Mouse (Mus musculus) neural tube, embryonic 11.5 days (tissue): Measurements from ENCODE around the gene Bves. TPM values are rescaled to one million over a fixed set of nuclear protein-coding genes. Genes with fewer than 3 reads are reported as not detected.
"Not testable (repeated sequence)": the region's sequence is repeated elsewhere in the genome, so short reads cannot be mapped to it uniquely, and the experiment has no call there.

Source experiments
- ATAC-seq: fragments of 200-750 bp; cut with Nextera tagmentation; 2 replicates; pipeline ENCODE4 v1.8.0; 2017; ENCODE audit warnings: moderate number of reproducible peaks, mild to moderate bottlenecking, moderate TSS enrichment, moderate library complexity; ENCODE audit not compliant: insufficient read depth, low FRiP score, low TSS enrichment
- DNase-seq: peaks from one replicate; pipeline ENCODE4 v3.0.0-alpha.2; 2015; ENCODE audit warnings: low spot score
- H3K27ac ChIP-seq: fragments of 300-500 bp; sonication (generic); 2 replicates; pipeline ENCODE4 v1.5.1; 2014; ENCODE audit warnings: low read depth, mild to moderate bottlenecking, low read length
- H3K27me3 ChIP-seq: fragments of 300-500 bp; sonication (generic); 2 replicates; pipeline ENCODE4 v1.6.1; 2014; ENCODE audit warnings: mild to moderate bottlenecking, low read length, mixed read lengths; ENCODE audit not compliant: control insufficient read depth, insufficient read depth
- H3K36me3 ChIP-seq: fragments of 300-500 bp; sonication (generic); 2 replicates; pipeline ENCODE4 v1.6.1; 2014; ENCODE audit warnings: mild to moderate bottlenecking, low read length, moderate library complexity, mixed read lengths; ENCODE audit not compliant: control insufficient read depth, insufficient read depth
- H3K4me1 ChIP-seq: fragments of 300-500 bp; sonication (generic); 2 replicates; pipeline ENCODE4 v1.6.1; 2014; ENCODE audit warnings: low read length, mixed read lengths; ENCODE audit not compliant: control insufficient read depth, insufficient read depth
- H3K4me2 ChIP-seq: fragments of 300-500 bp; sonication (generic); 2 replicates; pipeline ENCODE4 v1.6.1; 2014; ENCODE audit warnings: low read depth, mild to moderate bottlenecking, moderate library complexity
- H3K4me3 ChIP-seq: fragments of 300-500 bp; sonication (generic); 2 replicates; pipeline ENCODE4 v1.5.1; 2014; ENCODE audit warnings: low read depth, low read length
- H3K9ac ChIP-seq: fragments of 300-500 bp; sonication (generic); 2 replicates; pipeline ENCODE4 v1.6.1; 2014; ENCODE audit warnings: mild to moderate bottlenecking, low read length
- H3K9me3 ChIP-seq: fragments of 300-500 bp; sonication (generic); 2 replicates; pipeline ENCODE4 v1.6.1; 2016; ENCODE audit warnings: low read length; ENCODE audit not compliant: control insufficient read depth
- WGBS: fragments of 180-500 bp; shearing (Covaris S2); extraction: QIAGEN DNeasy Blood & Tissue Kit; methylation state at CpG from one replicate; pipeline ENCODE4 v1.1.7; 2014; 5-methylcytosine and 5-hydroxymethylcytosine counted together
- polyA plus RNA-seq: library from polyadenylated mRNA; unstranded; fragments of >200 nt; fragmentation: Nextera tagmentation; extraction: Ambion mirVana; gene quantifications from 2 replicates; pipeline ENCODE4 v1.2.1, GENCODE M21; 2014

The Bves gene
- polyA plus RNA-seq, 1 experiment from 2014 or later, result 3.1 TPM

- no peak for ATAC-seq
These were observed 7.2 kb upstream of the Bves start for GRCm38 (mm10) chr10:45328196-45329000.

GRCm38 (mm10) chr10:45334925-45335324 is 647 bp upstream of the Bves start:
- no peak for DNase-seq
- peaks cover 2% of the 10 kb centered on the region; the same call in 1 of the 2 replicates for H3K27me3 ChIP-seq
- no peaks in the 10 kb centered on the region; the same call in 1 of the 2 replicates for H3K4me1 ChIP-seq
- no peaks in the 10 kb centered on the region for H3K9me3 ChIP-seq
- no peak overlapping the region; the same call in 1 of the 2 replicates for H3K9ac ChIP-seq
- no peaks in the 10 kb centered on the region for H3K36me3 ChIP-seq
- peak overlapping the region; percentile 92 for H3K4me2 ChIP-seq
- 0 out of 2 replicates have a peak, but pooled peaks have one; percentile 21 for ATAC-seq
- H3K27ac ChIP-seq, result no peak overlapping the region
- WGBS, result 25% methylated on average over 7 of the region's 7 CpGs
- peak overlapping the region; percentile 56; the same call in 1 of the 2 replicates for H3K4me3 ChIP-seq

More at GRCm38 (mm10) chr10:45328196-45329000, 7.2 kb upstream of the Bves start:
- H3K36me3 ChIP-seq, result no peaks in the 10 kb centered on the region
- no peaks in the 10 kb centered on the region for H3K9me3 ChIP-seq
- 79% methylated on average over 7 of the region's 7 CpGs for WGBS
- H3K4me1 ChIP-seq, result no peaks in the 10 kb centered on the region; the same call in 1 of the 2 replicates
- no peak overlapping the region for H3K4me3 ChIP-seq
- H3K27ac ChIP-seq, result no peak overlapping the region
- H3K9ac ChIP-seq, result no peak overlapping the region
- H3K27me3 ChIP-seq, result no peaks in the 10 kb centered on the region
- no peak for DNase-seq
- H3K4me2 ChIP-seq, result no peak overlapping the region

- DNase-seq (no peak), ATAC-seq (no peak)
- H3K4me2 ChIP-seq, result no peak overlapping the region
- H3K36me3 ChIP-seq, result peaks cover 2% of the 10 kb centered on the region; the same call in 1 of the 2 replicates
- H3K4me1 ChIP-seq, result no peaks in the 10 kb centered on the region; the same call in 1 of the 2 replicates
- 75% methylated on average over 7 of the region's 7 CpGs for WGBS
- no peak overlapping the region for H3K9ac ChIP-seq
- no peak overlapping the region for H3K27ac ChIP-seq
- peaks cover 2% of the 10 kb centered on the region; the same call in 1 of the 2 replicates for H3K27me3 ChIP-seq
- H3K9me3 ChIP-seq, result no peaks in the 10 kb centered on the region
- H3K4me3 ChIP-seq, result no peak overlapping the region
These were observed 3.5 kb downstream of the Bves start for GRCm38 (mm10) chr10:45339106-45339505.

GRCm38 (mm10) chr10:45344381-45344780 is 8.8 kb downstream of the Bves start:
- Histone ChIP-seq H3K9me3 (no peaks in the 10 kb centered on the region), H3K27me3 (no peaks in the 10 kb centered on the region), H3K9ac (no peak overlapping the region), H3K4me2 (no peak overlapping the region), H3K4me3 (no peak overlapping the region), H3K36me3 (peaks cover 2% of the 10 kb centered on the region; the same call in 1 of the 2 replicates), H3K4me1 (no peaks in the 10 kb centered on the region), H3K27ac (no peak overlapping the region)
- ATAC-seq (no peak), DNase-seq (no peak)
- 85% methylated on average over 4 of the region's 4 CpGs for WGBS

- Histone ChIP-seq H3K9ac (no peak overlapping the region), H3K27me3 (no peaks in the 10 kb centered on the region), H3K4me2 (no peak overlapping the region), H3K4me1 (no peaks in the 10 kb centered on the region), H3K4me3 (no peak overlapping the region), H3K27ac (no peak overlapping the region), H3K9me3 (no peaks in the 10 kb centered on the region), H3K36me3 (peaks cover 2% of the 10 kb centered on the region; the same call in 1 of the 2 replicates)
- 66% methylated on average over 9 of the region's 9 CpGs for WGBS
- DNase-seq, result no peak
- peak; percentile 41; the same call in 1 of the 2 replicates for ATAC-seq
These were observed 9.6 kb downstream of the Bves start for GRCm38 (mm10) chr10:45345217-45345616.

GRCm38 (mm10) chr10:45348143-45348542 is 12.6 kb downstream of the Bves start:
- not testable (repeated sequence) for ATAC-seq, H3K4me1 ChIP-seq, H3K9ac ChIP-seq, DNase-seq, H3K36me3 ChIP-seq, H3K9me3 ChIP-seq, H3K4me2 ChIP-seq, H3K27ac ChIP-seq, H3K27me3 ChIP-seq, H3K4me3 ChIP-seq
- 80% methylated on average over 3 of the region's 3 CpGs for WGBS

GRCm38 (mm10) chr10:45356091-45356490 is 20.5 kb downstream of the Bves start:
- H3K4me1 ChIP-seq, result no peaks in the 10 kb centered on the region
- ATAC-seq, result no peak
- no peak overlapping the region for H3K27ac ChIP-seq
- no peaks in the 10 kb centered on the region for H3K9me3 ChIP-seq
- no peak for DNase-seq
- 92% methylated on average over 6 of the region's 6 CpGs for WGBS
- no peak overlapping the region for H3K4me2 ChIP-seq
- H3K4me3 ChIP-seq, result no peak overlapping the region
- no peaks in the 10 kb centered on the region for H3K27me3 ChIP-seq
- no peak overlapping the region for H3K9ac ChIP-seq
- H3K36me3 ChIP-seq, result no peaks in the 10 kb centered on the region

GRCm38 (mm10) chr10:45363396-45363795 is 27.8 kb downstream of the Bves start:
- Histone ChIP-seq H3K36me3 (no peaks in the 10 kb centered on the region), H3K4me3 (no peak overlapping the region), H3K9me3 (no peaks in the 10 kb centered on the region), H3K27ac (no peak overlapping the region), H3K4me1 (no peaks in the 10 kb centered on the region), H3K9ac (no peak overlapping the region), H3K27me3 (no peaks in the 10 kb centered on the region), H3K4me2 (no peak overlapping the region)
- 70% methylated on average over 5 of the region's 5 CpGs for WGBS
- no peak for DNase-seq
- ATAC-seq, result no peak
